Mouse (Mus musculus) liver, embryonic 15.5 days (tissue): ENCODE measurements around the gene Pex16. TPM values are rescaled to one million over a fixed set of nuclear protein-coding genes. Genes with fewer than 3 reads are reported as not detected.
A peak's percentile ranks its signal among the peaks of the same experiment; 100 is the strongest.

Experiments used
- ATAC-seq: fragments of 200-750 bp; cut with Nextera tagmentation; 2 replicates; pipeline ENCODE4 v1.8.0; 2017; ENCODE audit warnings: moderate number of reproducible peaks, mild to moderate bottlenecking, moderate library complexity; ENCODE audit not compliant: insufficient read depth
- H3K27ac ChIP-seq: fragments of 300-500 bp; sonication (generic); replicated peaks from 2 replicates; pipeline ENCODE4 v1.5.1; 2015; ENCODE audit warnings: mild to moderate bottlenecking, inconsistent platforms
- H3K27me3 ChIP-seq: fragments of 300-500 bp; sonication (generic); 2 replicates; pipeline ENCODE4 v1.6.1; 2015; ENCODE audit warnings: mild to moderate bottlenecking, inconsistent platforms
- H3K36me3 ChIP-seq: fragments of 300-500 bp; sonication (generic); replicated peaks from 2 replicates; pipeline ENCODE4 v1.6.1; 2015; ENCODE audit warnings: moderate library complexity, mild to moderate bottlenecking, inconsistent platforms
- H3K4me1 ChIP-seq: fragments of 300-500 bp; sonication (generic); replicated peaks from 2 replicates; pipeline ENCODE4 v1.6.1; 2015; ENCODE audit warnings: inconsistent platforms
- H3K4me2 ChIP-seq: fragments of 300-500 bp; sonication (generic); 2 replicates; pipeline ENCODE4 v1.6.1; 2015; ENCODE audit warnings: moderate library complexity, mild to moderate bottlenecking, inconsistent platforms
- H3K4me3 ChIP-seq: fragments of 300-500 bp; sonication (generic); replicated peaks from 2 replicates; pipeline ENCODE4 v1.5.1; 2015; ENCODE audit warnings: mild to moderate bottlenecking, inconsistent platforms
- H3K9ac ChIP-seq: fragments of 300-500 bp; sonication (generic); 2 replicates; pipeline ENCODE4 v1.6.1; 2015; ENCODE audit warnings: moderate library complexity, mild to moderate bottlenecking, inconsistent platforms
- H3K9me3 ChIP-seq: fragments of 300-500 bp; sonication (generic); replicated peaks from 2 replicates; pipeline ENCODE4 v1.6.1; 2016; ENCODE audit warnings: inconsistent platforms
- WGBS: fragments of 180-500 bp; shearing (Covaris S2); methylation state at CpG from one replicate; pipeline ENCODE4 v1.1.7; 2015; ENCODE audit warnings: mixed read lengths; ENCODE audit not compliant: insufficient replicate concordance; 5-methylcytosine and 5-hydroxymethylcytosine counted together
- polyA plus RNA-seq: library from polyadenylated mRNA; unstranded; fragments of >200 nt; fragmentation: Nextera tagmentation; extraction: Ambion mirVana; gene quantifications from 2 replicates; pipeline ENCODE4 v1.2.1, GENCODE M21; 2015

Gene Pex16
- polyA plus RNA-seq, 1 experiment from 2014 or later, result 22.4 TPM

- Histone ChIP-seq H3K4me2 (no peak overlapping the region), H3K27me3 (no peaks in the 10 kb centered on the region), H3K9me3 (no peaks in the 10 kb centered on the region), H3K4me3 (no peak overlapping the region), H3K36me3 (no peaks in the 10 kb centered on the region), H3K9ac (no peak overlapping the region), H3K27ac (no peak overlapping the region), H3K4me1 (no peaks in the 10 kb centered on the region; the same call in 1 of the 2 replicates)
- 43% methylated on average over 5 of the region's 5 CpGs for WGBS
- ATAC-seq, result peak; percentile 65; the same call in 1 of the 2 replicates
Measured at GRCm38 (mm10) chr2:92350686-92351085, 23.8 kb upstream of the Pex16 start.

DNA sequence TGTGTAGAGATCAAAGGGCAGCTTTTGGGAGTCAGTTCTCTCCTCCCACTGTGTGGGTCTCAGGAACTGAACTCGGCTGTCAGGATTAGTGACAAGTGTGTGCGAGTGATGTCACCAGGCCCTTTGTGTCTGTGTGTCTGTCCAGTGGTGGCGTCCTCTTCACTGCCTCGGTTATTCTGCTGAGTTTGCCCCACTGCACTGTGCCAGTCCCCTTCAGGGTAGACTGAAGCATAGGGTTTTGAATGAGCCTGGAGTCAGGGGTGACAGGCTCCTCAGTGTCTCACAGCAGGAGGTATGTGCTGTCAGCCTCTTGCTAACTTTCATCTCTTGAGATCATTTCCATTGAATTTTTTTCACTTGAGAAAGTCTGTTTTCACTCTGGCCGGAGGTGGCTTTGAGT, 21.1 kb upstream of the Pex16 start:
- H3K27ac ChIP-seq, result no peak overlapping the region
- peaks cover 3% of the 10 kb centered on the region; the same call in 1 of the 2 replicates for H3K36me3 ChIP-seq
- no peaks in the 10 kb centered on the region; the same call in 1 of the 2 replicates for H3K4me1 ChIP-seq
- no peak overlapping the region for H3K4me3 ChIP-seq
- no peak for ATAC-seq
- H3K9me3 ChIP-seq, result no peaks in the 10 kb centered on the region
- H3K4me2 ChIP-seq, result no peak overlapping the region
- no peak overlapping the region for H3K9ac ChIP-seq
- H3K27me3 ChIP-seq, result no peaks in the 10 kb centered on the region
- 52% methylated on average over 5 of the region's 5 CpGs for WGBS

DNA sequence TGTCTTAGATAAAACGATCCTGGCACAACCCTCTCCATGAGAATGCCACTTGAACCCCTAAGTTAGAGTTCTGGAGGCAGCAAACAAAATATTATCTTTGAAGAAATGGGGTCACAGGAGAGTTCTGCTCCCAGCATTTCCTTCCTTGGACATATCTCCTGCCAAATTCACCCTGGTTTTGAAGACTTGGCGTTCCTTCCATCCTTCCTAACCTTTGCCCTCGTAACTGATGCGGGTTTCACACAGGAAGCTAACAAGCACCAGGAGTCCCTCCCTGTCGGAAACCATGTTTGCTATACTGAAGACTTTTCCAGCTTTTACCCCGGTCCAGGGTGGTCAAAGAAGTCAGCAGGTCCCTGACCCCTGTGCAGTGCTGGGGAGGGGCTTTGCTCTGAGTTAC, 20.3 kb upstream of the Pex16 start:
- Histone ChIP-seq H3K27me3 (no peaks in the 10 kb centered on the region), H3K4me1 (no peaks in the 10 kb centered on the region; the same call in 1 of the 2 replicates), H3K4me3 (no peak overlapping the region), H3K9ac (no peak overlapping the region), H3K9me3 (no peaks in the 10 kb centered on the region), H3K36me3 (peaks cover 5% of the 10 kb centered on the region; the same call in 1 of the 2 replicates), H3K27ac (no peak overlapping the region), H3K4me2 (no peak overlapping the region)
- ATAC-seq, result no peak
- WGBS, result 50% methylated on average over 6 of the region's 6 CpGs

DNA sequence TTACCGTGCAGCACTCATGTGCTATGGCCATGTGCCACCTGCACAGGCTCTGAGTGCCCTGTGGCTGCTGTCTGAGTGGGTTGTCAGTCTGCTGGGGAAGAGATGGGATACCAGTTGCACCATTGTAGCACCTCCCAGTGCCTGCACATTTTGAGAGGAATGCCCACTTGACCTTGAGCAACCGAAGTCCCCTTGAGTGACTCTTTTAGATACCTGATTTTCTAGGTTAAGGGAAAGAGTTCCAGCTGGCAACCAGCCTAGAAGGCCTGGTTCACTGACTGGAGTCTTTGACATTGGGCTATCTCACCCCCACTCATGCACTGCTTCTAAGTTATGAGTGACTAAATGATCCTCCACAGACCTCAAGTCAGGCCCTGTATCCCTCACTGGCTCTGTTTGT, 15.2 kb upstream of the Pex16 start:
- Histone ChIP-seq H3K36me3 (peaks cover 5% of the 10 kb centered on the region; the same call in 1 of the 2 replicates), H3K4me1 (no peaks in the 10 kb centered on the region; the same call in 1 of the 2 replicates), H3K27ac (no peak overlapping the region), H3K9me3 (no peaks in the 10 kb centered on the region), H3K9ac (no peak overlapping the region), H3K4me2 (no peak overlapping the region), H3K27me3 (no peaks in the 10 kb centered on the region), H3K4me3 (no peak overlapping the region)
- ATAC-seq, result no peak
- WGBS, result 72% methylated on average over 2 of the region's 2 CpGs

DNA sequence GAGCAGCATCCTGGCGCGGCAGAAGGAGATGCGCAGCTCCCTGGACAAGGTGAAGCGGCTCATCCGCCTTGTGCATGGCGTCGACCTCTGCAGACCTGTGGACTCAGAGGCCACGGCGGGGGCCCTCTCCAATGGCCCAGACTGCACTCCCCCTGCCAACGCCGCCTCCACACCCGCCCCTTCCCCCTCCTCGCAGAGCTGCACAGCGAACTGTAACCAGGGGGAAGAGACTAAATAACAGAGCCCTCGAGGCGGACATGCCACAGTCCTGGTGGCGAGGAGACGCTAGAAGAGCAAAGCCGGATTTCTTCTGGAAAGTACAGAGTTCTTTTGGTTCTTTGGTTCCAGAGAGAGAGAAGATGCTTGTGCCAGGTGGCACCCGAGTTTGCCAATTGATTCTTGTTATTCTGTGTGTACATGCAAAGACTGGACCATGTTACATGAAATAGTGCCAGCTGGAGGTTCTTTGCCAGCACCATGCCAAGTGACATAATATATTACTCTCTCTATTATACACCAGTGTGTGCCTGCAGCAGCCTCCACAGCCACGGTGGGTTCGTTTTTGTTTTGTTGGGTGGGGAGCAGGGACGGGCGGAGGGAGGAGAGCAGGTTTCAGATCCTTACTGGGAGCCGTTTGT, 14.2 kb upstream of the Pex16 start:
- no peaks in the 10 kb centered on the region for H3K9me3 ChIP-seq
- no peaks in the 10 kb centered on the region; the same call in 1 of the 2 replicates for H3K4me1 ChIP-seq
- peaks cover 5% of the 10 kb centered on the region; the same call in 1 of the 2 replicates for H3K36me3 ChIP-seq
- no peak overlapping the region for H3K4me2 ChIP-seq
- 71% methylated on average over 25 of the region's 25 CpGs for WGBS
- H3K27me3 ChIP-seq, result no peaks in the 10 kb centered on the region
- no peak overlapping the region for H3K9ac ChIP-seq
- no peak overlapping the region for H3K27ac ChIP-seq
- ATAC-seq, result no peak
- H3K4me3 ChIP-seq, result no peak overlapping the region

DNA sequence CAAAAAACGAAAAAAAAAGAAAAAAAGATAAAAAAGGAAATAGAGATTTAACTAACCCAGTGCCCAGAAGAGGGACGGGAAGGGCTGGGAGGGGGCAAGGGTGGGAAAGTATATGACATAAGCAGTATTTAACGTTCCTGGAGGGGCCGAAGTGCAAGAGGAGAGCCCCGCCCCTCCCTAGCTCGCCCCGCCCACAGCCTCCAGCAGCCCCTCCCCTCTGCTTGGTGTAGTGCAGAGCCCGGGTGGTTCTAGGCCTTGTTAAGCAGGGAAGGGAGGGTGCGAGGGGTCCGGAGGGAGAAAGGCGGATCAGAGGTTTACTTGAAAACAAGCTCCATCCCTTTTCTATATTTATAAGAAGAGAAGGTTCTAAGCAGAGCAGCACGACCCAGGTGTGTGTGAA, 13.6 kb upstream of the Pex16 start:
- Histone ChIP-seq H3K4me2 (no peak overlapping the region), H3K9ac (no peak overlapping the region), H3K4me1 (no peaks in the 10 kb centered on the region; the same call in 1 of the 2 replicates), H3K36me3 (peaks cover 5% of the 10 kb centered on the region; the same call in 1 of the 2 replicates), H3K4me3 (no peak overlapping the region), H3K9me3 (no peaks in the 10 kb centered on the region), H3K27ac (no peak overlapping the region), H3K27me3 (no peaks in the 10 kb centered on the region)
- 26% methylated on average over 12 of the region's 12 CpGs for WGBS
- peak; percentile 47; the same call in 1 of the 2 replicates for ATAC-seq

- Histone ChIP-seq H3K9ac (no peak overlapping the region), H3K9me3 (no peaks in the 10 kb centered on the region), H3K27me3 (0 out of 2 replicates have a peak, but pooled peaks cover 2% of the 10 kb centered on the region), H3K4me1 (no peaks in the 10 kb centered on the region; the same call in 1 of the 2 replicates), H3K4me3 (no peak overlapping the region), H3K4me2 (no peak overlapping the region), H3K36me3 (peaks cover 5% of the 10 kb centered on the region; the same call in 1 of the 2 replicates), H3K27ac (no peak overlapping the region)
- ATAC-seq, result no peak
- 62% methylated on average over 8 of the region's 8 CpGs for WGBS
Measured at GRCm38 (mm10) chr2:92361795-92362194, 12.7 kb upstream of the Pex16 start.

GRCm38 (mm10) chr2:92362571-92363228, 11.8 kb upstream of the Pex16 start:
- 73% methylated on average over 6 of the region's 6 CpGs for WGBS
- Histone ChIP-seq H3K36me3 (peaks cover 5% of the 10 kb centered on the region; the same call in 1 of the 2 replicates), H3K4me2 (no peak overlapping the region), H3K27ac (no peak overlapping the region), H3K4me3 (no peak overlapping the region), H3K27me3 (0 out of 2 replicates have a peak, but pooled peaks cover 8% of the 10 kb centered on the region), H3K9me3 (no peaks in the 10 kb centered on the region), H3K9ac (no peak overlapping the region), H3K4me1 (no peaks in the 10 kb centered on the region; the same call in 1 of the 2 replicates)
- ATAC-seq, result no peak

DNA sequence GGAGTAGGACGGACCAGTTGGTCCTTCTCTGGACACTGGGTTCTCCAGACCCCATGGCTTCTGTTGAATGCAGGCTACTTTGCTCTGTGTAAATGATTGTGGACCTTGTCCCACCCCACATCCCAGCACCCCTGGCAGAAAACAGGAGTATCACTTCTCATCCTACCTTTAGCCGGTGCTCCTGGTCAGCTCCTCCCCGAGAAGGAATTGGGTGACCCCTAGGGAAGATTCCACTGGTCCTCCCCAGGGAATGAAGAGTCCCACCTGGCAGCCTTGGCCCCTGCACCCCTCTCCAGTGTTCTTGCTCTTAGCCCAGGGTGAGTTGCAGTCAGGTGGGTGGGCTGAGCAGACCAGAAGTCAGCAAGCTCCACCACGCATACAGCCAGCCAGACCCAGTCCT, 10.4 kb upstream of the Pex16 start:
- ATAC-seq, result no peak
- H3K9ac ChIP-seq, result no peak overlapping the region
- no peaks in the 10 kb centered on the region for H3K9me3 ChIP-seq
- no peak overlapping the region for H3K27ac ChIP-seq
- no peaks in the 10 kb centered on the region; the same call in 1 of the 2 replicates for H3K4me1 ChIP-seq
- H3K4me3 ChIP-seq, result no peak overlapping the region
- H3K4me2 ChIP-seq, result no peak overlapping the region
- no peaks in the 10 kb centered on the region for H3K36me3 ChIP-seq
- 71% methylated on average over 4 of the region's 4 CpGs for WGBS
- H3K27me3 ChIP-seq, result peaks cover 22% of the 10 kb centered on the region

- no peak overlapping the region for H3K4me3 ChIP-seq
- no peak overlapping the region for H3K27ac ChIP-seq
- H3K4me1 ChIP-seq, result peaks cover 3% of the 10 kb centered on the region
- no peaks in the 10 kb centered on the region for H3K36me3 ChIP-seq
- H3K4me2 ChIP-seq, result no peak overlapping the region
- no peak overlapping the region for H3K9ac ChIP-seq
- WGBS, result 73% methylated on average over 10 of the region's 10 CpGs
- no peak for ATAC-seq
- peaks cover 37% of the 10 kb centered on the region for H3K27me3 ChIP-seq
- no peaks in the 10 kb centered on the region for H3K9me3 ChIP-seq
Measured at GRCm38 (mm10) chr2:92365568-92365967, 8.9 kb upstream of the Pex16 start.

DNA sequence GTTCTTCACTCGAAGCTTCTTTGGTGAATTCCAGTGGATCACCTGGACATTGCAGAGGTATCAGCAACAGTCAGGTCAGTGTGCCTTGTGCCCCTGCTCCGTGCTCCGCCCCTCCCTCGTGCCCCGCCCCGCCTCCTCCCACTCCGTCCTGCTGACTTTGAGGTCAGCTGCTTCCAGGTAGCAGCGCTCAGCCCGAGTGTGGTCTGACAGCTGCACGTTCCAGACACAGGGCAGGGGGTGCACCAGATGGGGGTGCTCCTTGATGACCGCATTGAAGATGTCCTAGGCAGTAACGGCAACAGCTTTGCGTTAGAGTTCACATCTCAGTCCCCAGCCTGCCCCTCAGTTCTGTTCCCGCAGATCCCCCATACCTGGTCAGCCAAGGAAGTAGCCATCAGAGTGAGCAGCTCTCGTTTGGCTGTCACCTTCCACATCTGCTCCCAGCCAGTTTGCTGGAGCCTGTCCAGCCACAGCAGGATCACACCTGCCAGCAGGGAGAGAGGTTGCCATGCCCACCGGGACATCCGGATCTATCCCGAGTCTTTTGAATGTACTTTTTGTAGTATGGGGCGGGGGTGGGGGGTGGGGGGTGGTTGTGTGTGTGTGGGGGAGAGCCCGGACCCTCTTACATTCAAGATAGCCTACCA, 7.0 kb upstream of the Pex16 start:
- Histone ChIP-seq H3K36me3 (no peaks in the 10 kb centered on the region), H3K27ac (no peak overlapping the region), H3K9me3 (no peaks in the 10 kb centered on the region), H3K4me3 (no peak overlapping the region), H3K4me2 (no peak overlapping the region), H3K27me3 (peaks cover 56% of the 10 kb centered on the region), H3K9ac (no peak overlapping the region), H3K4me1 (peaks cover 14% of the 10 kb centered on the region)
- no peak for ATAC-seq
- 30% methylated on average over 20 of the region's 20 CpGs for whole genome bisulfite sequencing
